Mouse (Mus musculus): ENCODE measurements around the gene Gm266. TPM values are rescaled to one million over a fixed set of nuclear protein-coding genes. Genes with fewer than 3 reads are reported as not detected.

The Gm266 gene
- polyA plus RNA-seq, 1 experiment from 2014 or later: 1.9 TPM

- ATAC-seq: no peak
- no peak for DNase-seq (ENCODE audit: low spot score)
- Histone ChIP-seq H3K4me2 (replicated peaks; ENCODE audit: low read depth, low read length) (no peak overlapping the region), H3K9me3 (ENCODE audit: low read length) (no peaks in the 10 kb centered on the region), H3K9ac (replicated peaks; ENCODE audit: low read depth) (no peak overlapping the region), H3K4me1 (ENCODE audit: insufficient read depth, low read depth, low read length) (peaks cover 3% of the 10 kb centered on the region; the same call in 1 of the 2 replicates), H3K27ac (ENCODE audit: low read length) (no peak overlapping the region), H3K27me3 (replicated peaks; ENCODE audit: insufficient read depth, low read length) (no peaks in the 10 kb centered on the region), H3K36me3 (ENCODE audit: insufficient read depth, low read length) (no peaks in the 10 kb centered on the region), H3K4me3 (ENCODE audit: low read depth, low read length) (no peak overlapping the region)
- WGBS: 67% methylated on average over 10 of the region's 10 CpGs
- TF ChIP-seq CTCF (IDR thresholded peaks at IDR 0.05) (no peak), EP300 (IDR thresholded peaks at IDR 0.05) (no peak)
Measured at GRCm38 (mm10) chr12:111454543-111455280, 30.9 kb downstream of the Gm266 start.

DNA sequence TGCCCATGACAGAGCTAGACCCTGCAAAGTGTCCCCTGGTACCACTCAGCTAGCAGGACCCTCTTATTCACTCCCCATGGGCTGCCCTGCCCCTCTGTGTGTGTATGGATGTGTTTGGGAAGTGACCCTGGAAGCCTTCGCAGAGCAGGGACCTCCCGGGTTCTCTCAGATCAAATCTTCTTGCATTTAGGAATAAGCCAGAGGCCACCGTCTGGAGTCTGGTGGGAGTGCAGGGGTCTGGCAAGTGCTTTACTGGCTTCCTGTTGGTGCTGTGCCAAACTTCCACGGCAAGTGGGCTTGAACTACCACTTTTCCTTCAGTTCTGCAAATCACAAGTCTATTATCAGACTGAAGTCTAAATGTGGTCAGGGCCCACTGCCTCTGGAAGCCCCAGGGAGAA is 31.6 kb downstream of the Gm266 start:
- H3K36me3 ChIP-seq (ENCODE audit: insufficient read depth, low read length): no peaks in the 10 kb centered on the region
- H3K9ac ChIP-seq (replicated peaks; ENCODE audit: low read depth): no peak overlapping the region
- TF ChIP-seq CTCF (IDR thresholded peaks at IDR 0.05) (no peak), EP300 (IDR thresholded peaks at IDR 0.05) (no peak)
- WGBS: 21% methylated on average over 4 of the region's 4 CpGs
- no peaks in the 10 kb centered on the region for H3K27me3 ChIP-seq (replicated peaks; ENCODE audit: insufficient read depth, low read length)
- ATAC-seq (no peak), DNase-seq (ENCODE audit: low spot score) (no peak)
- H3K4me1 ChIP-seq (ENCODE audit: insufficient read depth, low read depth, low read length): peaks cover 3% of the 10 kb centered on the region; the same call in 1 of the 2 replicates
- H3K4me2 ChIP-seq (replicated peaks; ENCODE audit: low read depth, low read length): no peak overlapping the region
- no peaks in the 10 kb centered on the region for H3K9me3 ChIP-seq (ENCODE audit: low read length)
- no peak overlapping the region for H3K27ac ChIP-seq (ENCODE audit: low read length)
- no peak overlapping the region for H3K4me3 ChIP-seq (ENCODE audit: low read depth, low read length)

- H3K27me3 ChIP-seq (replicated peaks; ENCODE audit: insufficient read depth, low read length): peaks cover 14% of the 10 kb centered on the region; the same call in 1 of the 2 replicates
- ATAC-seq: no peak
- peaks cover 3% of the 10 kb centered on the region; the same call in 1 of the 2 replicates for H3K4me1 ChIP-seq (ENCODE audit: insufficient read depth, low read depth, low read length)
Measured at GRCm38 (mm10) chr12:111451561-111451960, 34.1 kb downstream of the Gm266 start.

GRCm38 (mm10) chr12:111450359-111450758 is 35.3 kb downstream of the Gm266 start:
- H3K27me3 ChIP-seq (replicated peaks; ENCODE audit: insufficient read depth, low read length): peaks cover 25% of the 10 kb centered on the region
- TF ChIP-seq EP300 (IDR thresholded peaks at IDR 0.05) (no peak), CTCF (IDR thresholded peaks at IDR 0.05) (0 out of 2 replicates have a peak, but pooled peaks have one; percentile 5)
- H3K4me2 ChIP-seq (replicated peaks; ENCODE audit: low read depth, low read length): no peak overlapping the region
- no peak overlapping the region for H3K27ac ChIP-seq (ENCODE audit: low read length)
- H3K9ac ChIP-seq (replicated peaks; ENCODE audit: low read depth): no peak overlapping the region
- ATAC-seq (peak; percentile 69), DNase-seq (ENCODE audit: low spot score) (peak; percentile 44)
- no peaks in the 10 kb centered on the region for H3K9me3 ChIP-seq (ENCODE audit: low read length)
- no peaks in the 10 kb centered on the region for H3K36me3 ChIP-seq (ENCODE audit: insufficient read depth, low read length)
- H3K4me3 ChIP-seq (ENCODE audit: low read depth, low read length): no peak overlapping the region
- WGBS: 28% methylated on average over 6 of the region's 6 CpGs
- peaks cover 3% of the 10 kb centered on the region; the same call in 1 of the 2 replicates for H3K4me1 ChIP-seq (ENCODE audit: insufficient read depth, low read depth, low read length)

More at GRCm38 (mm10) chr12:111451561-111451960, 34.1 kb downstream of the Gm266 start:
- TF ChIP-seq CTCF (IDR thresholded peaks at IDR 0.05) (no peak), EP300 (IDR thresholded peaks at IDR 0.05) (no peak)
- Histone ChIP-seq H3K9ac (replicated peaks; ENCODE audit: low read depth) (no peak overlapping the region), H3K4me3 (ENCODE audit: low read depth, low read length) (no peak overlapping the region), H3K36me3 (ENCODE audit: insufficient read depth, low read length) (no peaks in the 10 kb centered on the region), H3K4me2 (replicated peaks; ENCODE audit: low read depth, low read length) (no peak overlapping the region), H3K9me3 (ENCODE audit: low read length) (no peaks in the 10 kb centered on the region), H3K27ac (ENCODE audit: low read length) (no peak overlapping the region)
- WGBS: 80% methylated on average over 7 of the region's 7 CpGs
- DNase-seq (ENCODE audit: low spot score): no peak

GRCm38 (mm10) chr12:111448931-111449705 is 36.5 kb downstream of the Gm266 start:
- H3K4me3 ChIP-seq (ENCODE audit: low read depth, low read length): no peak overlapping the region
- H3K27ac ChIP-seq (ENCODE audit: low read length): no peak overlapping the region
- DNase-seq (ENCODE audit: low spot score) (peak; percentile 72), ATAC-seq (peak; percentile 54)
- H3K4me1 ChIP-seq (ENCODE audit: insufficient read depth, low read depth, low read length): peaks cover 3% of the 10 kb centered on the region; the same call in 1 of the 2 replicates
- WGBS: 14% methylated on average over 13 of the region's 14 CpGs
- H3K9ac ChIP-seq (replicated peaks; ENCODE audit: low read depth): no peak overlapping the region
- no peaks in the 10 kb centered on the region for H3K9me3 ChIP-seq (ENCODE audit: low read length)
- H3K4me2 ChIP-seq (replicated peaks; ENCODE audit: low read depth, low read length): no peak overlapping the region
- TF ChIP-seq EP300 (IDR thresholded peaks at IDR 0.05) (no peak), CTCF (IDR thresholded peaks at IDR 0.05) (no peak)
- peaks cover 35% of the 10 kb centered on the region for H3K27me3 ChIP-seq (replicated peaks; ENCODE audit: insufficient read depth, low read length)
- no peaks in the 10 kb centered on the region for H3K36me3 ChIP-seq (ENCODE audit: insufficient read depth, low read length)
